Mouse (Mus musculus) activated CD4-positive, CD25-positive, alpha-beta regulatory T cell, adult 4 months (primary cell): ENCODE measurements around the gene Serpinb3b. TPM values are rescaled to one million over a fixed set of nuclear protein-coding genes. Genes with fewer than 3 reads are reported as not detected.
"Not testable (repeated sequence)": the region's sequence is repeated elsewhere in the genome, so short reads cannot be mapped to it uniquely, and the experiment has no call there.

Experiments used
- ATAC-seq: one replicate; pipeline ENCODE4 v1.8.0; 2017
- polyA plus RNA-seq, 2 experiments: library from polyadenylated mRNA; unstranded; fragments of 100-300 nt; shearing (Covaris generic); gene quantifications; one replicate each; pipeline ENCODE4 v1.2.1; 2017

Gene Serpinb3b
- polyA plus RNA-seq, result not detected

- ATAC-seq, result not testable (repeated sequence)
Observed at GRCm38 (mm10) chr1:107278261-107278660, at the start of gene Serpinb3b, which contains the start of gene Serpinb3c. Serpinb3b (minus strand) TSS chr1:107278361. Serpinb3c (minus strand) TSS chr1:107278371.

- ATAC-seq, result not testable (repeated sequence)
Observed at GRCm38 (mm10) chr1:107243170-107243569, 35.0 kb downstream of the Serpinb3b start.

- not testable (repeated sequence) for ATAC-seq
Observed at GRCm38 (mm10) chr1:107217276-107217675, 60.9 kb downstream of the Serpinb3b start.

- ATAC-seq, result not testable (repeated sequence)
Observed at GRCm38 (mm10) chr1:107127453-107127852, 150.7 kb downstream of the Serpinb3b start.

Other genes starting within 250 kb of the Serpinb3b start
- not detected for gene Serpinb3a, start 226.1 kb downstream of the Serpinb3b start, polyA plus RNA-seq
- gene Serpinb3d, start 194.9 kb downstream of the Serpinb3b start, polyA plus RNA-seq, result not detected
- not detected for gene Serpinb3c, start within 50 bp of the Serpinb3b start, polyA plus RNA-seq
- gene Serpinb11, start 82.8 kb upstream of the Serpinb3b start, polyA plus RNA-seq, result not detected
- gene Serpinb7, start 121.3 kb upstream of the Serpinb3b start, polyA plus RNA-seq, result not detected
- gene Serpinb2, start 233.1 kb upstream of the Serpinb3b start, polyA plus RNA-seq, result not detected